Mouse (Mus musculus) spleen, adult 2 months (tissue): ENCODE measurements around the gene Lrrd1.
"Not testable (repeated sequence)": the region's sequence is repeated elsewhere in the genome, so short reads cannot be mapped to it uniquely, and the experiment has no call there.

Experiments used
- CTCF ChIP-seq: fragments of 200-500 bp; IDR thresholded peaks from 2 replicates; pipeline ENCODE4 v1.5.1; 2011; ENCODE audit warnings: mild to moderate bottlenecking, inconsistent platforms; ENCODE audit not compliant: insufficient read depth, insufficient read length, insufficient replicate concordance; ENCODE audit errors: extremely low read depth
- POLR2A ChIP-seq: fragments of 200-500 bp; IDR thresholded peaks from 2 replicates; pipeline ENCODE4 v1.6.1; 2011; ENCODE audit warnings: low read depth, low read length, inconsistent platforms

DNA sequence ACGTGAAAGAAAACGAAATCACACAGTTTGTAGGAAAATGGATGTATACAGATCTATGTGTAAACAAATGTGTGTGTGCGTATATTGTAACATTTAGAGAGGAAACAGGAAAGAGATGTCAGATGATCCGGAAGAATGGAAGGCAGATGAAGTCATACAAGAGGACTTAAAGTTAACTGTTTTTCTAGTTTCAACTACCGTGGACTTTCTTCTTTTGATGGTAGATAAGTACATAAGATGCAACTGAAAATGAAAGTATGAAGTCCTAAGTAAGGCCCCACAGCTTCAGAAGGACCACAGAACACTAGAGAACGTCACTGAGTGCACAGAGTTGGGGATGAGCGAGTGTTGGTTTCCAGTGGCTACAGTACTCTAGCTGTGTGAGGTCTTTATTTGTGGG lies 41.9 kb downstream of the Lrrd1 start:
- TF ChIP-seq CTCF, POLR2A: not testable (repeated sequence)
